Mouse (Mus musculus): ENCODE measurements at regions not wholly inside any gene's neighbourhood (a gene's known extent, or its start where the extent isn't known, plus 50 kb on each side); places are given as distances from the start of the nearest gene placed in this dataset.

- H3K4me3 ChIP-seq (replicated peaks; ENCODE audit: low read depth, low read length): no peak overlapping the region
- no peak overlapping the region for H3K27ac ChIP-seq (replicated peaks; ENCODE audit: low read depth, low read length)
- H3K27me3 ChIP-seq (ENCODE audit: control insufficient read depth, insufficient read depth, low read length): no peaks in the 10 kb centered on the region
- no peaks in the 10 kb centered on the region for H3K9me3 ChIP-seq (ENCODE audit: control insufficient read depth, low read length)
- WGBS: 84% methylated on average over 1 of the region's 1 CpGs
- DNase-seq (no peak), ATAC-seq (ENCODE audit: low FRiP score, low TSS enrichment) (no peak)
- no peak overlapping the region for H3K9ac ChIP-seq (replicated peaks; ENCODE audit: low read length)
- H3K4me2 ChIP-seq (ENCODE audit: low read length): no peak overlapping the region
- H3K4me1 ChIP-seq (ENCODE audit: control insufficient read depth, insufficient read depth, low read length): no peaks in the 10 kb centered on the region
- H3K36me3 ChIP-seq (ENCODE audit: control insufficient read depth, insufficient read depth, low read length): no peaks in the 10 kb centered on the region
Observed at GRCm38 (mm10) chr8:32958331-32958730, 470.2 kb upstream of the 5930422O12Rik start.

GRCm38 (mm10) chr8:32958855-32959254 lies 469.7 kb upstream of the 5930422O12Rik start:
- H3K27ac ChIP-seq (replicated peaks; ENCODE audit: low read depth, low read length): no peak overlapping the region
- H3K4me3 ChIP-seq (replicated peaks; ENCODE audit: low read depth, low read length): no peak overlapping the region
- H3K4me1 ChIP-seq (ENCODE audit: control insufficient read depth, insufficient read depth, low read length): no peaks in the 10 kb centered on the region
- no peaks in the 10 kb centered on the region for H3K27me3 ChIP-seq (ENCODE audit: control insufficient read depth, insufficient read depth, low read length)
- WGBS: 50% methylated on average over 4 of the region's 4 CpGs
- no peak overlapping the region for H3K4me2 ChIP-seq (ENCODE audit: low read length)
- peak; percentile 39 for DNase-seq
- ATAC-seq (ENCODE audit: low FRiP score, low TSS enrichment): peak; percentile 67
- no peaks in the 10 kb centered on the region for H3K9me3 ChIP-seq (ENCODE audit: control insufficient read depth, low read length)
- no peaks in the 10 kb centered on the region for H3K36me3 ChIP-seq (ENCODE audit: control insufficient read depth, insufficient read depth, low read length)
- no peak overlapping the region for H3K9ac ChIP-seq (replicated peaks; ENCODE audit: low read length)

- H3K27me3 ChIP-seq (ENCODE audit: control insufficient read depth, insufficient read depth, low read length): no peaks in the 10 kb centered on the region
- no peak overlapping the region for H3K4me3 ChIP-seq (replicated peaks; ENCODE audit: low read depth, low read length)
- no peaks in the 10 kb centered on the region for H3K9me3 ChIP-seq (ENCODE audit: control insufficient read depth, low read length)
- no peaks in the 10 kb centered on the region for H3K4me1 ChIP-seq (ENCODE audit: control insufficient read depth, insufficient read depth, low read length)
- ATAC-seq (ENCODE audit: low FRiP score, low TSS enrichment) (peak; percentile 87), DNase-seq (peak; percentile 38)
- no peak overlapping the region for H3K27ac ChIP-seq (replicated peaks; ENCODE audit: low read depth, low read length)
- H3K4me2 ChIP-seq (ENCODE audit: low read length): no peak overlapping the region
- H3K36me3 ChIP-seq (ENCODE audit: control insufficient read depth, insufficient read depth, low read length): no peaks in the 10 kb centered on the region
- WGBS: 56% methylated on average over 12 of the region's 12 CpGs
- H3K9ac ChIP-seq (replicated peaks; ENCODE audit: low read length): no peak overlapping the region
Observed at GRCm38 (mm10) chr8:32959326-32960064, 469.0 kb upstream of the 5930422O12Rik start.

- Histone ChIP-seq H3K36me3 (ENCODE audit: control insufficient read depth, insufficient read depth, low read length) (no peaks in the 10 kb centered on the region), H3K27me3 (ENCODE audit: control insufficient read depth, insufficient read depth, low read length) (no peaks in the 10 kb centered on the region), H3K4me1 (ENCODE audit: control insufficient read depth, insufficient read depth, low read length) (no peaks in the 10 kb centered on the region), H3K4me2 (ENCODE audit: low read length) (no peak overlapping the region), H3K27ac (replicated peaks; ENCODE audit: low read depth, low read length) (no peak overlapping the region), H3K4me3 (replicated peaks; ENCODE audit: low read depth, low read length) (no peak overlapping the region), H3K9ac (replicated peaks; ENCODE audit: low read length) (no peak overlapping the region), H3K9me3 (ENCODE audit: control insufficient read depth, low read length) (no peaks in the 10 kb centered on the region)
- WGBS: 90% methylated on average over 3 of the region's 3 CpGs
- ATAC-seq (ENCODE audit: low FRiP score, low TSS enrichment) (no peak), DNase-seq (no peak)
Observed at GRCm38 (mm10) chr8:32990216-32990615, 438.3 kb upstream of the 5930422O12Rik start.

GRCm38 (mm10) chr8:33003967-33004564 lies 424.4 kb upstream of the 5930422O12Rik start:
- peak; percentile 34; the same call in 1 of the 2 replicates for ATAC-seq (ENCODE audit: low FRiP score, low TSS enrichment)
- Histone ChIP-seq H3K27me3 (ENCODE audit: control insufficient read depth, insufficient read depth, low read length) (no peaks in the 10 kb centered on the region), H3K9ac (replicated peaks; ENCODE audit: low read length) (no peak overlapping the region), H3K4me1 (ENCODE audit: control insufficient read depth, insufficient read depth, low read length) (peaks cover 10% of the 10 kb centered on the region; the same call in 1 of the 2 replicates), H3K27ac (replicated peaks; ENCODE audit: low read depth, low read length) (no peak overlapping the region), H3K9me3 (ENCODE audit: control insufficient read depth, low read length) (no peaks in the 10 kb centered on the region), H3K4me2 (ENCODE audit: low read length) (no peak overlapping the region), H3K4me3 (replicated peaks; ENCODE audit: low read depth, low read length) (no peak overlapping the region), H3K36me3 (ENCODE audit: control insufficient read depth, insufficient read depth, low read length) (no peaks in the 10 kb centered on the region)
- 23% methylated on average over 7 of the region's 7 CpGs for WGBS
- peak; percentile 34 for DNase-seq

GRCm38 (mm10) chr8:33004570-33004969 lies 423.9 kb upstream of the 5930422O12Rik start:
- WGBS: 17% methylated on average over 2 of the region's 2 CpGs
- H3K27ac ChIP-seq (replicated peaks; ENCODE audit: low read depth, low read length): no peak overlapping the region
- peak; percentile 76 for ATAC-seq (ENCODE audit: low FRiP score, low TSS enrichment)
- no peak overlapping the region for H3K4me3 ChIP-seq (replicated peaks; ENCODE audit: low read depth, low read length)
- no peak overlapping the region for H3K9ac ChIP-seq (replicated peaks; ENCODE audit: low read length)
- H3K27me3 ChIP-seq (ENCODE audit: control insufficient read depth, insufficient read depth, low read length): no peaks in the 10 kb centered on the region
- peak; percentile 73 for DNase-seq
- H3K36me3 ChIP-seq (ENCODE audit: control insufficient read depth, insufficient read depth, low read length): no peaks in the 10 kb centered on the region
- H3K4me2 ChIP-seq (ENCODE audit: low read length): no peak overlapping the region
- peaks cover 10% of the 10 kb centered on the region; the same call in 1 of the 2 replicates for H3K4me1 ChIP-seq (ENCODE audit: control insufficient read depth, insufficient read depth, low read length)
- no peaks in the 10 kb centered on the region for H3K9me3 ChIP-seq (ENCODE audit: control insufficient read depth, low read length)

GRCm38 (mm10) chr8:33010106-33010505 lies 418.4 kb upstream of the 5930422O12Rik start:
- no peak overlapping the region for H3K4me2 ChIP-seq (ENCODE audit: low read length)
- no peak overlapping the region for H3K27ac ChIP-seq (replicated peaks; ENCODE audit: low read depth, low read length)
- H3K36me3 ChIP-seq (ENCODE audit: control insufficient read depth, insufficient read depth, low read length): no peaks in the 10 kb centered on the region
- H3K4me3 ChIP-seq (replicated peaks; ENCODE audit: low read depth, low read length): no peak overlapping the region
- H3K27me3 ChIP-seq (ENCODE audit: control insufficient read depth, insufficient read depth, low read length): no peaks in the 10 kb centered on the region
- H3K9me3 ChIP-seq (ENCODE audit: control insufficient read depth, low read length): no peaks in the 10 kb centered on the region
- peaks cover under 1% of the 10 kb centered on the region; the same call in 1 of the 2 replicates for H3K4me1 ChIP-seq (ENCODE audit: control insufficient read depth, insufficient read depth, low read length)
- H3K9ac ChIP-seq (replicated peaks; ENCODE audit: low read length): no peak overlapping the region
- no peak for ATAC-seq (ENCODE audit: low FRiP score, low TSS enrichment)
- no peak for DNase-seq

GRCm38 (mm10) chr8:33012784-33013183 lies 415.7 kb upstream of the 5930422O12Rik start:
- DNase-seq: no peak
- 88% methylated on average over 6 of the region's 6 CpGs for whole genome bisulfite sequencing
- H3K4me3 ChIP-seq (replicated peaks; ENCODE audit: low read depth, low read length): no peak overlapping the region
- no peaks in the 10 kb centered on the region for H3K27me3 ChIP-seq (ENCODE audit: control insufficient read depth, insufficient read depth, low read length)
- no peaks in the 10 kb centered on the region for H3K4me1 ChIP-seq (ENCODE audit: control insufficient read depth, insufficient read depth, low read length)
- no peak overlapping the region for H3K27ac ChIP-seq (replicated peaks; ENCODE audit: low read depth, low read length)
- no peak for ATAC-seq (ENCODE audit: low FRiP score, low TSS enrichment)
- no peaks in the 10 kb centered on the region for H3K9me3 ChIP-seq (ENCODE audit: control insufficient read depth, low read length)
- H3K36me3 ChIP-seq (ENCODE audit: control insufficient read depth, insufficient read depth, low read length): no peaks in the 10 kb centered on the region
- H3K4me2 ChIP-seq (ENCODE audit: low read length): no peak overlapping the region
- H3K9ac ChIP-seq (replicated peaks; ENCODE audit: low read length): no peak overlapping the region

GRCm38 (mm10) chr8:33015861-33016260 lies 412.6 kb upstream of the 5930422O12Rik start:
- peak; percentile 17 for DNase-seq
- 78% methylated on average over 3 of the region's 3 CpGs for WGBS
- H3K27ac ChIP-seq (replicated peaks; ENCODE audit: low read depth, low read length): no peak overlapping the region

More at GRCm38 (mm10) chr8:33015861-33016260, 412.6 kb upstream of the 5930422O12Rik start:
- no peak for ATAC-seq (ENCODE audit: low FRiP score, low TSS enrichment)
- Histone ChIP-seq H3K4me2 (ENCODE audit: low read length) (no peak overlapping the region), H3K4me1 (ENCODE audit: control insufficient read depth, insufficient read depth, low read length) (no peaks in the 10 kb centered on the region), H3K36me3 (ENCODE audit: control insufficient read depth, insufficient read depth, low read length) (no peaks in the 10 kb centered on the region), H3K4me3 (replicated peaks; ENCODE audit: low read depth, low read length) (no peak overlapping the region), H3K27me3 (ENCODE audit: control insufficient read depth, insufficient read depth, low read length) (no peaks in the 10 kb centered on the region), H3K9me3 (ENCODE audit: control insufficient read depth, low read length) (no peaks in the 10 kb centered on the region), H3K9ac (replicated peaks; ENCODE audit: low read length) (no peak overlapping the region)

Measured in midbrain, embryonic 14.5 days (tissue).